Mouse (Mus musculus): ENCODE results near the gene Vcl.

DNA sequence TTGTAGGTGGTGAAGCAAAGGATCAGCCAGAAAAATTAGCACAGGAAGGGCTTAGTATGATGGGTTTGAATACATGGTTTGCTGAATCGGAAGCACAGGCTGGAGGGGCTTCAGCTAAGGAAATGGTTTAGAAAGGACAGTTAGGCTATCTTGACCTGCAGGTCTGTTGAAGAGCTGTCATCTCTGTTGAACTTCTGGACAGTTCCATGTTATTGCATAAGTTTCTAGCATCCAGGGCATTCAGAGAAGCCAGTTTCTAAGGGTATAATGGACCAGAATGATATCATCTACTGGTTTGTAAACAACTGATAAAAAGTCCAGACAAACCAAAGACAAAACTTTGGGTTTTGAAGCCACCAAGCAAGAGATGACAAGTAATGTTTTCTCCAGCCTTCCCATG is 33.7 kb downstream of the Vcl start:
- TF ChIP-seq CTCF (conservative IDR thresholded peaks at IDR 0.05; ENCODE audit: insufficient read depth, insufficient read length, low read depth, low read length) (no peak), POLR2A (IDR thresholded peaks at IDR 0.05; ENCODE audit: low read depth, low read length) (no peak)

Measured in kidney, adult 2 months (tissue).